7 mouse cellular contexts compared by ENCODE assay signal in genomic region chr14:48207119-48207518, GRCm38 (mm10).
A peak's percentile ranks its signal among the peaks of the same experiment; 100 is the strongest.
DNase-seq lines count a peak whose midpoint lies in the region; ATAC-seq and TF ChIP-seq lines count a peak whose summit lies in the region.

No protein-coding gene starts in this region.

- ATAC-seq in embryonic facial prominence, embryonic 15.5 days (ENCODE audit: insufficient number of reproducible peaks, low FRiP score, low TSS enrichment, low read depth) = no peak
- ATAC-seq in hindbrain, embryonic 13.5 days (ENCODE audit: low FRiP score) = peak; percentile 77
- ATAC-seq in limb, embryonic 14.5 days (ENCODE audit: low FRiP score, low read depth) = no peak; the same call in 1 of the 2 replicates

- no peak overlapping the region for H3K4me3 ChIP-seq in embryonic facial prominence, embryonic 10.5 days
- H3K4me3 ChIP-seq in embryonic facial prominence, embryonic 15.5 days (replicated peaks) = no peak overlapping the region
- peak overlapping the region; percentile 4; the same call in 1 of the 2 replicates for H3K4me3 ChIP-seq in hindbrain, embryonic 13.5 days
- H3K4me3 ChIP-seq in limb, embryonic 14.5 days (replicated peaks; ENCODE audit: low read length) = no peak overlapping the region

- no peaks in the 10 kb centered on the region for H3K27me3 ChIP-seq in embryonic facial prominence, embryonic 10.5 days (replicated peaks; ENCODE audit: low read depth, poor library complexity, severe bottlenecking)
- H3K27me3 ChIP-seq in embryonic facial prominence, embryonic 15.5 days = no peaks in the 10 kb centered on the region
- H3K27me3 ChIP-seq in hindbrain, embryonic 13.5 days = no peaks in the 10 kb centered on the region
- no peaks in the 10 kb centered on the region for H3K27me3 ChIP-seq in limb, embryonic 14.5 days (ENCODE audit: control insufficient read depth, insufficient read depth, low read length)

- peaks cover 47% of the 10 kb centered on the region for H3K4me1 ChIP-seq in embryonic facial prominence, embryonic 10.5 days
- H3K4me1 ChIP-seq in embryonic facial prominence, embryonic 15.5 days = peaks cover 18% of the 10 kb centered on the region; the same call in 1 of the 2 replicates
- peaks cover 58% of the 10 kb centered on the region for H3K4me1 ChIP-seq in hindbrain, embryonic 13.5 days (replicated peaks)
- H3K4me1 ChIP-seq in limb, embryonic 14.5 days (ENCODE audit: control insufficient read depth, insufficient read depth, low read length) = peaks cover 13% of the 10 kb centered on the region

- no peak overlapping the region for H3K27ac ChIP-seq in embryonic facial prominence, embryonic 10.5 days (replicated peaks)
- 0 out of 2 replicates have a peak overlapping the region, but pooled peaks have one; percentile 3 for H3K27ac ChIP-seq in embryonic facial prominence, embryonic 15.5 days (replicated peaks)
- H3K27ac ChIP-seq in hindbrain, embryonic 13.5 days = peak overlapping the region; percentile 70
- H3K27ac ChIP-seq in limb, embryonic 14.5 days (replicated peaks; ENCODE audit: low read depth, low read length) = no peak overlapping the region

- 64% methylated on average over 15 of the region's 15 CpGs for WGBS in embryonic facial prominence, embryonic 10.5 days
- 16% methylated on average over 15 of the region's 15 CpGs for WGBS in embryonic facial prominence, embryonic 15.5 days
- WGBS in hindbrain, embryonic 13.5 days = 26% methylated on average over 15 of the region's 15 CpGs
- 20% methylated on average over 15 of the region's 15 CpGs for WGBS in limb, embryonic 14.5 days

- peak; percentile 31 for DNase-seq in embryonic facial prominence, embryonic 10.5 days (ENCODE audit: low spot score)
- DNase-seq in limb, embryonic 14.5 days (ENCODE audit: low spot score) = peak; percentile 29
- peak; percentile 52 to 62 for DNase-seq in right cerebral cortex, adult 2 months (ENCODE audit: low spot score in 2 of 2)
- DNase-seq in gastrocnemius, postnatal 25 days = no peak
- no peak for DNase-seq in adrenal gland, postnatal 25 days

- TF ChIP-seq POLR2A in limb, embryonic 14.5 days (IDR thresholded peaks at IDR 0.05; ENCODE audit: borderline replicate concordance, extremely low read depth, insufficient read depth, insufficient read length) = no peak

- H3K36me3 ChIP-seq in embryonic facial prominence, embryonic 10.5 days (replicated peaks) = no peaks in the 10 kb centered on the region
- H3K36me3 ChIP-seq in embryonic facial prominence, embryonic 15.5 days = no peaks in the 10 kb centered on the region
- no peaks in the 10 kb centered on the region for H3K36me3 ChIP-seq in hindbrain, embryonic 13.5 days
- H3K36me3 ChIP-seq in limb, embryonic 14.5 days (ENCODE audit: control insufficient read depth, insufficient read depth, low read length) = no peaks in the 10 kb centered on the region

- H3K9me3 ChIP-seq in embryonic facial prominence, embryonic 10.5 days = no peaks in the 10 kb centered on the region
- H3K9me3 ChIP-seq in embryonic facial prominence, embryonic 15.5 days (replicated peaks) = no peaks in the 10 kb centered on the region
- H3K9me3 ChIP-seq in hindbrain, embryonic 13.5 days = no peaks in the 10 kb centered on the region
- no peaks in the 10 kb centered on the region for H3K9me3 ChIP-seq in limb, embryonic 14.5 days (ENCODE audit: control insufficient read depth, low read length)

- H3K9ac ChIP-seq in embryonic facial prominence, embryonic 15.5 days = no peak overlapping the region
- peak overlapping the region; percentile 43; the same call in 1 of the 2 replicates for H3K9ac ChIP-seq in hindbrain, embryonic 13.5 days
- no peak overlapping the region for H3K9ac ChIP-seq in limb, embryonic 14.5 days (ENCODE audit: low read depth, low read length, severe bottlenecking)

- peak overlapping the region; percentile 23 for H3K4me2 ChIP-seq in embryonic facial prominence, embryonic 15.5 days (replicated peaks)
- peak overlapping the region; percentile 40 for H3K4me2 ChIP-seq in hindbrain, embryonic 13.5 days
- no peak overlapping the region; the same call in 1 of the 2 replicates for H3K4me2 ChIP-seq in limb, embryonic 14.5 days (replicated peaks; ENCODE audit: low read depth, low read length, severe bottlenecking)

Comparison
In these comparisons a context has a peak if more than half of its experiments do, and no peak if none do; other contexts are left out.
1. H3K27ac ChIP-seq: peak in embryonic facial prominence, embryonic 15.5 days (single experiment) and hindbrain, embryonic 13.5 days (single experiment); none in embryonic facial prominence, embryonic 10.5 days (single experiment) and limb, embryonic 14.5 days (single experiment).
2. DNase-seq: peak in embryonic facial prominence, embryonic 10.5 days (single experiment), limb, embryonic 14.5 days (single experiment) and right cerebral cortex, adult 2 months (2 of 2); none in gastrocnemius, postnatal 25 days (single experiment) and adrenal gland, postnatal 25 days (single experiment).